Comparison of ENCODE assay signal across 9 mouse cellular contexts in genomic region chr1:43006051-43006514, GRCm38 (mm10). TPM values are rescaled to one million over a fixed set of nuclear protein-coding genes. Genes with fewer than 3 reads are reported as not detected.
DNase-seq lines count a peak whose midpoint lies in the region; ATAC-seq and TF ChIP-seq lines count a peak whose summit lies in the region.
"Had no signal": no experiment of that assay in that cellular context is flagged by ENCODE, and none has a peak within 500 bp of the region (broad histone marks: within the 10 kb centered on the region; RNA-seq: fewer than 3 reads in every experiment).

No protein-coding gene starts in this region.

- no peaks in the 10 kb centered on the region for H3K36me3 ChIP-seq in hindbrain, embryonic 12.5 days
- H3K36me3 ChIP-seq in midbrain, embryonic 11.5 days (ENCODE audit: control insufficient read depth, insufficient read depth, low read length) = no peaks in the 10 kb centered on the region
- H3K36me3 ChIP-seq in stomach, postnatal 0 days (ENCODE audit: control insufficient read depth, insufficient read depth, low read length) = no peaks in the 10 kb centered on the region

- no peak overlapping the region for H3K9ac ChIP-seq in hindbrain, embryonic 12.5 days
- no peak overlapping the region; the same call in 1 of the 2 replicates for H3K9ac ChIP-seq in midbrain, embryonic 11.5 days (ENCODE audit: low read length)
- H3K9ac ChIP-seq in stomach, postnatal 0 days (ENCODE audit: low read length) = no peak overlapping the region

- peak overlapping the region; percentile 72 for H3K27ac ChIP-seq in hindbrain, embryonic 12.5 days
- H3K27ac ChIP-seq in midbrain, embryonic 11.5 days (ENCODE audit: low read depth, low read length) = peak overlapping the region; percentile 11; the same call in 1 of the 2 replicates
- no peak overlapping the region for H3K27ac ChIP-seq in stomach, postnatal 0 days (replicated peaks)

- TF ChIP-seq CTCF in stomach, postnatal 0 days (IDR thresholded peaks at IDR 0.05; ENCODE audit: low read depth) = no peak

- H3K4me2 ChIP-seq in hindbrain, embryonic 12.5 days (replicated peaks) = peak overlapping the region; percentile 44
- H3K4me2 ChIP-seq in midbrain, embryonic 11.5 days = peak overlapping the region; percentile 22; the same call in 1 of the 2 replicates
- H3K4me2 ChIP-seq in stomach, postnatal 0 days (replicated peaks; ENCODE audit: low read depth) = no peak overlapping the region

- no peaks in the 10 kb centered on the region for H3K27me3 ChIP-seq in hindbrain, embryonic 12.5 days
- no peaks in the 10 kb centered on the region for H3K27me3 ChIP-seq in midbrain, embryonic 11.5 days (ENCODE audit: control insufficient read depth, insufficient read depth, low read length)
- H3K27me3 ChIP-seq in stomach, postnatal 0 days (ENCODE audit: control insufficient read depth, insufficient read depth, low read length) = no peaks in the 10 kb centered on the region

- H3K4me3 ChIP-seq in hindbrain, embryonic 12.5 days = no peak overlapping the region
- H3K4me3 ChIP-seq in midbrain, embryonic 11.5 days (ENCODE audit: low read depth, low read length) = no peak overlapping the region
- H3K4me3 ChIP-seq in stomach, postnatal 0 days (ENCODE audit: low read depth, low read length) = no peak overlapping the region

- ATAC-seq in frontal cortex, adult (ENCODE audit: low TSS enrichment) = peak; percentile 92
- peak; percentile 98 for ATAC-seq in hindbrain, embryonic 12.5 days (ENCODE audit: low FRiP score)
- peak; percentile 97 for ATAC-seq in midbrain, embryonic 11.5 days (ENCODE audit: low FRiP score)
- ATAC-seq in stomach, postnatal 0 days (ENCODE audit: low FRiP score, low TSS enrichment) = no peak

- no peak for DNase-seq in frontal cortex, postnatal 25 days (ENCODE audit: low spot score in 2 of 2)
- DNase-seq in embryo, embryonic 10.5 days (ENCODE audit: low spot score) = peak; percentile 62
- DNase-seq in midbrain, embryonic 11.5 days (ENCODE audit: low spot score, missing footprints) = peak; percentile 91
- no peak for DNase-seq in stomach, postnatal 0 days (ENCODE audit: low spot score)
- no peak for DNase-seq in spleen, postnatal 36 days (ENCODE audit: low spot score in 2 of 2)
- DNase-seq in lung, postnatal 25 days (ENCODE audit: low spot score) = no peak
- DNase-seq: lung, postnatal 10 days had no signal

- H3K4me1 ChIP-seq in hindbrain, embryonic 12.5 days = peaks cover 14% of the 10 kb centered on the region; the same call in 1 of the 2 replicates
- peaks cover 9% of the 10 kb centered on the region for H3K4me1 ChIP-seq in midbrain, embryonic 11.5 days (ENCODE audit: control insufficient read depth, insufficient read depth, low read length)
- H3K4me1 ChIP-seq in stomach, postnatal 0 days (replicated peaks; ENCODE audit: control insufficient read depth, insufficient read depth) = no peaks in the 10 kb centered on the region

- TF ChIP-seq EP300 in stomach, postnatal 0 days (optimal IDR thresholded peaks at IDR 0.05) = no peak

- WGBS in hindbrain, embryonic 12.5 days = 26% methylated on average over 13 of the region's 13 CpGs
- whole genome bisulfite sequencing in midbrain, embryonic 11.5 days = 40% methylated on average over 13 of the region's 13 CpGs
- 58% methylated on average over 13 of the region's 13 CpGs for WGBS in stomach, postnatal 0 days

- H3K9me3 ChIP-seq in hindbrain, embryonic 12.5 days (replicated peaks) = no peaks in the 10 kb centered on the region
- H3K9me3 ChIP-seq in midbrain, embryonic 11.5 days (ENCODE audit: control insufficient read depth, low read length) = no peaks in the 10 kb centered on the region
- no peaks in the 10 kb centered on the region for H3K9me3 ChIP-seq in stomach, postnatal 0 days (ENCODE audit: control insufficient read depth, low read length)

RNA-seq across cellular contexts. Expression of gene Gpr45, which starts 53.4 kb away (rescaled TPM):
- polyA plus RNA-seq in hindbrain, embryonic 12.5 days (2016; fragmentation: Nextera tagmentation; extraction: Ambion mirVana) = 15.0 and 17.6 TPM in 2 replicates
- polyA plus RNA-seq in midbrain, embryonic 11.5 days (2014; fragmentation: Nextera tagmentation; extraction: Ambion mirVana) = 14.2 and 15.2 TPM in 2 replicates
- polyA plus RNA-seq in stomach, postnatal 0 days (2015; fragmentation: Nextera tagmentation; extraction: Ambion mirVana) = 6.3 and 6.7 TPM in 2 replicates

Comparison
In these comparisons a context has a peak if more than half of its experiments do, and no peak if none do; other contexts are left out.
1. DNase-seq: peak in embryo, embryonic 10.5 days (single experiment) and midbrain, embryonic 11.5 days (single experiment); none in frontal cortex, postnatal 25 days (0 of 2), stomach, postnatal 0 days (single experiment), spleen, postnatal 36 days (0 of 2) and lung, postnatal 25 days (single experiment).